Comparison of ENCODE assay signal across 24 mouse cellular contexts in the genomic region with DNA sequence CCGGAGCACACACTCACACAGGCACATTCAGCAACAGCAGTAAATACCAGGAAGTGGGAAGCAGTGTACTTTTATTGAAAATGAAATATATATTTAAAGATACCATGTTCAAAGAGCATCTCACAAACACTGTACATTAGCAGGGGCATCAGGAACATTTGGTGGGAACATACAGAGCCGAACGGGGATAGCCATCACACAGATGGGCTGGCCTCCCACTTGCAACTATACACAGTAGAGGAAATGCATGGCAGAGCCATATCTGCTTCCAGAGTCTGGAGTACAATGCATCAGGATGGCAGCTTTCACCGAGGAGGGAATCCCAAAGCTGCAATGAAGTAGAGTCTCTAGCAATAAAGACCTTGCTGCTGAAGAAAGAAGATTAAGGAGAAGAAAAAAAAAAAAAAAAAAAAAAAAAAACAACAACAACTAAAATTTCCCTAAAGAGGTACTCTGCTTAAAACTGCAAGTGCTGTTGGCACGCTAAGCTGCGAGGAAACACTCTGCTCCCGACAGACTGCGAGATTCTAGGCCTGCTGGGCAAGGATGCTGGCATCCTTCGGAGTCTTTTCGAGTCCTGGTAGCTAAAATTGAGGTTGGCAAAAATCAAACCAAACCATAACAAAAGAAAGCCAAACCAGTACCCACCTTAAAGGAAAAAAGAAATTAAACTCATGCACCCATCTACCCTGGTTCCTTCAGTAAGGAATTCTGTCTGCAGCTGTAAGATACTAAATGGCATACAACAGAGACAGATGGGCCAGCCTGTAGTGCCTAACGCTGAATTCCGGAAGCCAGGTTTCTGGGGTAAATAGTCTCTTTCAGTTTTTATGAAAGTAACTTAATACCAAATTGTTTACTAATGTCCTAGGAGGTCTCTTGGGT. TPM values are rescaled to one million over a fixed set of nuclear protein-coding genes. Genes with fewer than 3 reads are reported as not detected.
DNase-seq lines count a peak whose midpoint lies in the region; ATAC-seq and TF ChIP-seq lines count a peak whose summit lies in the region.
"Had no signal": no experiment of that assay in that cellular context is flagged by ENCODE, and none has a peak within 500 bp of the region (broad histone marks: within the 10 kb centered on the region; RNA-seq: fewer than 3 reads in every experiment).

No protein-coding gene starts in this region.

- no peak overlapping the region for H3K27ac ChIP-seq in midbrain, embryonic 11.5 days (ENCODE audit: low read depth, low read length)
- no peak overlapping the region for H3K27ac ChIP-seq in midbrain, postnatal 0 days (ENCODE audit: low read depth, low read length)
- H3K27ac ChIP-seq in limb, embryonic 10.5 days, result no peak overlapping the region
- H3K27ac ChIP-seq: hindbrain, embryonic 12.5 days; hindbrain, postnatal 0 days; intestine, embryonic 15.5 days; limb, embryonic 12.5 days; liver, embryonic 15.5 days; neural tube, embryonic 12.5 days had no signal

- no peak overlapping the region for H3K4me2 ChIP-seq in midbrain, embryonic 11.5 days
- H3K4me2 ChIP-seq in midbrain, postnatal 0 days (ENCODE audit: low read depth, low read length, poor library complexity, severe bottlenecking), result no peak overlapping the region
- H3K4me2 ChIP-seq: hindbrain, embryonic 12.5 days; intestine, embryonic 15.5 days; limb, embryonic 12.5 days; liver, embryonic 15.5 days; lung, embryonic 14.5 days; neural tube, embryonic 12.5 days had no signal

- peak; percentile 64; the same call in 1 of the 2 replicates for ATAC-seq in frontal cortex, adult (ENCODE audit: low TSS enrichment)
- ATAC-seq in midbrain, embryonic 11.5 days (ENCODE audit: low FRiP score), result no peak
- ATAC-seq in midbrain, postnatal 0 days (ENCODE audit: low FRiP score), result no peak
- ATAC-seq: hindbrain, postnatal 0 days; intestine, embryonic 15.5 days; midbrain, embryonic 16.5 days; Patski had no signal

- H3K9ac ChIP-seq in midbrain, embryonic 11.5 days (ENCODE audit: low read length), result no peak overlapping the region
- H3K9ac ChIP-seq in midbrain, postnatal 0 days (replicated peaks; ENCODE audit: low read length, poor library complexity, severe bottlenecking), result no peak overlapping the region
- H3K9ac ChIP-seq: hindbrain, embryonic 12.5 days; intestine, embryonic 15.5 days; limb, embryonic 12.5 days; liver, embryonic 15.5 days; lung, embryonic 14.5 days; neural tube, embryonic 12.5 days had no signal

- H3K9me3 ChIP-seq in midbrain, embryonic 11.5 days (ENCODE audit: control insufficient read depth, low read length), result no peaks in the 10 kb centered on the region
- no peaks in the 10 kb centered on the region for H3K9me3 ChIP-seq in midbrain, postnatal 0 days (ENCODE audit: low read length)
- no peaks in the 10 kb centered on the region for H3K9me3 ChIP-seq in limb, embryonic 10.5 days (replicated peaks)
- H3K9me3 ChIP-seq: hindbrain, embryonic 12.5 days; intestine, embryonic 15.5 days; limb, embryonic 12.5 days; liver, embryonic 15.5 days; neural tube, embryonic 12.5 days had no signal

- H3K4me1 ChIP-seq in midbrain, embryonic 11.5 days (ENCODE audit: control insufficient read depth, insufficient read depth, low read length), result no peaks in the 10 kb centered on the region
- no peaks in the 10 kb centered on the region for H3K4me1 ChIP-seq in midbrain, postnatal 0 days (ENCODE audit: insufficient read depth, low read length)
- no peaks in the 10 kb centered on the region for H3K4me1 ChIP-seq in limb, embryonic 10.5 days
- H3K4me1 ChIP-seq: hindbrain, embryonic 12.5 days; intestine, embryonic 15.5 days; limb, embryonic 12.5 days; liver, embryonic 15.5 days; neural tube, embryonic 12.5 days had no signal

- peak; percentile 25 for DNase-seq in cerebellum, adult 9-11 months
- no peak for DNase-seq in cerebellum, adult 9-10 months
- no peak for DNase-seq in frontal cortex, postnatal 25 days (ENCODE audit: low spot score in 2 of 2)
- DNase-seq in midbrain, embryonic 11.5 days (ENCODE audit: low spot score, missing footprints), result peak; percentile 74
- DNase-seq in midbrain, postnatal 0 days (ENCODE audit: low spot score), result no peak
- no peak for DNase-seq in limb, embryonic 10.5 days (ENCODE audit: low spot score)
- DNase-seq: gastrocnemius, postnatal 10 days; kidney, adult 2 months; kidney, postnatal 36 days; layer of hippocampus, postnatal 36 days; lung, embryonic 14.5 days; lung, postnatal 14 days; thymus, adult 2 months; thymus, postnatal 36 days had no signal

- H3K27me3 ChIP-seq in midbrain, embryonic 11.5 days (ENCODE audit: control insufficient read depth, insufficient read depth, low read length), result no peaks in the 10 kb centered on the region
- no peaks in the 10 kb centered on the region for H3K27me3 ChIP-seq in midbrain, postnatal 0 days (ENCODE audit: insufficient read depth, low read length)
- no peaks in the 10 kb centered on the region for H3K27me3 ChIP-seq in limb, embryonic 10.5 days (ENCODE audit: low read depth, poor library complexity, severe bottlenecking)
- H3K27me3 ChIP-seq: hindbrain, embryonic 12.5 days; intestine, embryonic 15.5 days; limb, embryonic 12.5 days; liver, embryonic 15.5 days; neural tube, embryonic 12.5 days; Patski had no signal

- no peak overlapping the region for H3K4me3 ChIP-seq in midbrain, embryonic 11.5 days (ENCODE audit: low read depth, low read length)
- no peak overlapping the region for H3K4me3 ChIP-seq in midbrain, postnatal 0 days (ENCODE audit: low read depth, low read length)
- H3K4me3 ChIP-seq in limb, embryonic 10.5 days, result no peak overlapping the region
- H3K4me3 ChIP-seq: hindbrain, embryonic 12.5 days; intestine, embryonic 15.5 days; limb, embryonic 12.5 days; liver, embryonic 15.5 days; myocyte; neural tube, embryonic 12.5 days had no signal

- no peaks in the 10 kb centered on the region; the same call in none of the 2 replicates for H3K36me3 ChIP-seq in midbrain, embryonic 11.5 days (ENCODE audit: control insufficient read depth, insufficient read depth, low read length)
- peaks cover 59% of the 10 kb centered on the region for H3K36me3 ChIP-seq in midbrain, postnatal 0 days (ENCODE audit: insufficient read depth, low read length)
- H3K36me3 ChIP-seq in limb, embryonic 10.5 days, result peaks cover 70% of the 10 kb centered on the region

- TF ChIP-seq CTCF in midbrain, postnatal 0 days (IDR thresholded peaks at IDR 0.05), result no peak

- WGBS in midbrain, embryonic 11.5 days, result 91% methylated on average over 12 of the region's 12 CpGs
- 97% methylated on average over 12 of the region's 12 CpGs for WGBS in midbrain, postnatal 0 days
- 93% methylated on average over 12 of the region's 12 CpGs for WGBS in limb, embryonic 10.5 days

RNA-seq across cellular contexts. Expression of gene Abcc5, which starts 25.2 kb away (rescaled TPM):
- polyA plus RNA-seq in midbrain, embryonic 11.5 days (2014; fragmentation: Nextera tagmentation; extraction: Ambion mirVana), result 58.3 and 61.7 TPM in 2 replicates
- 68.7 and 90.1 TPM in 2 replicates for total RNA-seq in midbrain, postnatal 0 days (2014; rRNA removed)
- 98.7 and 110 TPM in 2 replicates for polyA plus RNA-seq in midbrain, postnatal 0 days (2015; fragmentation: Nextera tagmentation; extraction: Ambion mirVana)
- polyA plus RNA-seq in limb, embryonic 10.5 days (2016; fragmentation: Nextera tagmentation; extraction: Ambion mirVana), result 47.9 and 62.0 TPM in 2 replicates

Comparison
In these comparisons a context has a peak if more than half of its experiments do, and no peak if none do; other contexts are left out.
1. DNase-seq: peak in cerebellum, adult 9-11 months (single experiment) and midbrain, embryonic 11.5 days (single experiment); none in cerebellum, adult 9-10 months (single experiment), frontal cortex, postnatal 25 days (0 of 2), midbrain, postnatal 0 days (single experiment) and limb, embryonic 10.5 days (single experiment).